Comparison of ENCODE assay signal across 38 mouse cellular contexts in the genomic region with DNA sequence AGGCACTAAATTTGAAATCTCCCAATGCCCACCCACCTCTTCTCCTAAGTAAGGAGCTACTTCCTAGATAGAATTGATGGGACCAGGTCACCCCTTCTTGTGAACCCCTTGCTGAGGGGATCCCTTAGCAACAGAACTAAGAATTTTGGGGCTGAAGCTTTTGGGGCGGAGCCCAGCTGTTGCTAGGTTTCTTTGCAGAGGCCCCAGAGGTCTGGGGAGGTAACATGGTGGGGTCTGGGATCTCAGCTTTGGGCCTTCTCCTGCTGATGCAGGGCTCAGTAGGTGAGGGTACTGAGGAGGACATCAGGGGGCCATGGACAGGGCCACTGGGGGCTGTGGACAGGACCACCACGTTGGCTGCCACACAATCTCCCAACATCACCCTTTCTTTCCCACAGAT. TPM values are rescaled to one million over a fixed set of nuclear protein-coding genes. Genes with fewer than 3 reads are reported as not detected.
DNase-seq lines count a peak whose midpoint lies in the region; ATAC-seq and TF ChIP-seq lines count a peak whose summit lies in the region.
"Had no signal": no experiment of that assay in that cellular context is flagged by ENCODE, and none has a peak within 500 bp of the region (broad histone marks: within the 10 kb centered on the region; RNA-seq: fewer than 3 reads in every experiment).

A gene (minus strand): TSS at position 101 of the 400 bp plus-strand sequence.
A gene (plus strand): TSS at position 179 of the 400 bp plus-strand sequence.

- no peaks in the 10 kb centered on the region for H3K9me3 ChIP-seq in kidney, embryonic 16.5 days (ENCODE audit: low read length)
- no peaks in the 10 kb centered on the region for H3K9me3 ChIP-seq in liver, embryonic 14.5 days (ENCODE audit: control insufficient read depth, low read length)
- H3K9me3 ChIP-seq: embryonic facial prominence, embryonic 13.5 days; heart, embryonic 12.5 days; hindbrain, embryonic 15.5 days; limb, embryonic 15.5 days; lung, embryonic 15.5 days; neural tube, embryonic 15.5 days; stomach, embryonic 15.5 days had no signal

- H3K9ac ChIP-seq in kidney, embryonic 16.5 days (replicated peaks; ENCODE audit: low read length): peak within 1 kb of the TSS; percentile 23; the same call in 1 of the 2 replicates
- no peak within 1 kb of the TSS for H3K9ac ChIP-seq in liver, embryonic 14.5 days (replicated peaks)
- H3K9ac ChIP-seq: embryonic facial prominence, embryonic 13.5 days; forebrain, postnatal 0 days; heart, embryonic 12.5 days; hindbrain, embryonic 15.5 days; limb, embryonic 15.5 days; lung, embryonic 15.5 days; neural tube, embryonic 15.5 days; stomach, embryonic 15.5 days had no signal

- H3K27me3 ChIP-seq in kidney, embryonic 16.5 days (ENCODE audit: insufficient read depth, low read length): peaks cover 12% of the 10 kb centered on the region
- no peaks in the 10 kb centered on the region for H3K27me3 ChIP-seq in testis, adult 2 months (ENCODE audit: control insufficient read depth, insufficient read depth, low read length)
- peaks cover 16% of the 10 kb centered on the region for H3K27me3 ChIP-seq in liver, embryonic 14.5 days (ENCODE audit: control insufficient read depth, insufficient read depth, low read length)
- H3K27me3 ChIP-seq: Patski had no signal

- ATAC-seq in kidney, embryonic 16.5 days (ENCODE audit: low FRiP score, low TSS enrichment): no peak
- ATAC-seq in liver, embryonic 14.5 days (ENCODE audit: insufficient read depth): no peak
- no peak for ATAC-seq in megakaryocyte progenitor cell, adult 5-6 weeks (replicated peaks; ENCODE audit: poor library complexity)
- ATAC-seq: forebrain, postnatal 0 days; inflammation-experienced regulatory T-cells, adult 6 months; Patski had no signal

- TF ChIP-seq EP300 in liver, embryonic 14.5 days (IDR thresholded peaks at IDR 0.05; ENCODE audit: low read depth): no peak

- DNase-seq in kidney, postnatal 25 days: no peak
- DNase-seq in testis, postnatal 14 days (ENCODE audit: low spot score): no peak
- DNase-seq in liver, embryonic 14.5 days (ENCODE audit: low read depth in 3 of 3, low spot score in 3 of 3): no peak
- no peak for DNase-seq in lung, postnatal 36 days
- DNase-seq: adrenal gland, postnatal 14 days; cerebellum, adult 11 months; cerebellum, postnatal 10 days; forebrain, postnatal 0 days; heart, adult 2 months; heart, postnatal 4 days; kidney, adult 11 months; kidney, postnatal 36 days; midbrain, embryonic 14.5 days; retina, postnatal 1 day; right cerebral cortex, postnatal 14 days had no signal

- no peak within 1 kb of the TSS for H3K27ac ChIP-seq in kidney, embryonic 16.5 days (ENCODE audit: low read length)
- peak within 1 kb of the TSS; percentile 47 for H3K27ac ChIP-seq in testis, adult 2 months (ENCODE audit: control insufficient read depth, insufficient read depth, low read depth, low read length)
- no peak within 1 kb of the TSS for H3K27ac ChIP-seq in liver, embryonic 14.5 days
- H3K27ac ChIP-seq: embryonic facial prominence, embryonic 13.5 days; heart, adult 2 months; hindbrain, embryonic 15.5 days; layer of hippocampus, adult 2 months; left cerebral cortex, adult 2 months; limb, embryonic 15.5 days; lung, embryonic 15.5 days; neural tube, embryonic 15.5 days; stomach, embryonic 15.5 days had no signal

- TF ChIP-seq POLR2A in testis, adult 2 months (IDR thresholded peaks at IDR 0.05; ENCODE audit: control insufficient read depth, low read depth, low read length): no peak

- TF ChIP-seq CTCF in testis, adult 2 months (IDR thresholded peaks at IDR 0.05; ENCODE audit: control insufficient read depth, insufficient read depth, insufficient replicate concordance, low read depth, low read length): no peak
- TF ChIP-seq CTCF in liver, embryonic 14.5 days (IDR thresholded peaks at IDR 0.05; ENCODE audit: low read depth): no peak

- H3K4me3 ChIP-seq in kidney, embryonic 16.5 days (ENCODE audit: low read length): no peak within 1 kb of the TSS
- H3K4me3 ChIP-seq in testis, adult 2 months (ENCODE audit: control insufficient read depth, low read depth, low read length): peak within 1 kb of the TSS; percentile 87
- H3K4me3 ChIP-seq in liver, embryonic 14.5 days (ENCODE audit: insufficient read depth in 1 of 2, low read depth in 2 of 2, low read length in 2 of 2): no peak within 1 kb of the TSS
- H3K4me3 ChIP-seq: embryonic facial prominence, embryonic 13.5 days; heart, adult 2 months; heart, embryonic 12.5 days; hindbrain, embryonic 15.5 days; layer of hippocampus, adult 2 months; left cerebral cortex, adult 2 months; limb, embryonic 15.5 days; lung, embryonic 15.5 days; neural tube, embryonic 15.5 days; stomach, embryonic 15.5 days had no signal

- peaks cover 10% of the 10 kb centered on the region for H3K4me1 ChIP-seq in kidney, embryonic 16.5 days (ENCODE audit: insufficient read depth, low read length)
- peaks cover 2% of the 10 kb centered on the region for H3K4me1 ChIP-seq in testis, adult 2 months (ENCODE audit: control insufficient read depth, insufficient read depth, low read length)
- H3K4me1 ChIP-seq in liver, embryonic 14.5 days (replicated peaks; ENCODE audit: control insufficient read depth in 2 of 2, insufficient read depth in 2 of 2, low read length in 1 of 2): peaks cover 4 to 9% of the 10 kb centered on the region in 2 experiments
- H3K4me1 ChIP-seq: hindbrain, embryonic 15.5 days; neural tube, embryonic 15.5 days had no signal

- H3K36me3 ChIP-seq in kidney, embryonic 16.5 days (ENCODE audit: insufficient read depth, low read length): no peaks in the 10 kb centered on the region
- H3K36me3 ChIP-seq in testis, adult 2 months (ENCODE audit: control insufficient read depth, insufficient read depth, low read length): no peaks in the 10 kb centered on the region
- H3K36me3 ChIP-seq in liver, embryonic 14.5 days (replicated peaks; ENCODE audit: control insufficient read depth, insufficient read depth, low read depth): no peaks in the 10 kb centered on the region
- H3K36me3 ChIP-seq: embryonic facial prominence, embryonic 13.5 days; heart, embryonic 12.5 days; hindbrain, embryonic 15.5 days; lung, embryonic 15.5 days; neural tube, embryonic 15.5 days had no signal

- H3K4me2 ChIP-seq in kidney, embryonic 16.5 days (replicated peaks; ENCODE audit: low read depth, low read length): no peak within 1 kb of the TSS
- H3K4me2 ChIP-seq in liver, embryonic 14.5 days (ENCODE audit: low read depth): peak within 1 kb of the TSS; percentile 20; the same call in 1 of the 2 replicates
- H3K4me2 ChIP-seq: embryonic facial prominence, embryonic 13.5 days; heart, embryonic 12.5 days; hindbrain, embryonic 15.5 days; limb, embryonic 15.5 days; lung, embryonic 15.5 days; neural tube, embryonic 15.5 days; stomach, embryonic 15.5 days had no signal

- 79% methylated on average over 2 of the region's 2 CpGs for WGBS in kidney, embryonic 16.5 days
- WGBS in liver, embryonic 14.5 days (ENCODE audit: insufficient replicate concordance): 60% methylated on average over 2 of the region's 2 CpGs

RNA-seq across cellular contexts. Expression of the first gene that starts in this region (rescaled TPM):
- 0.17 and 0.42 TPM in 2 replicates for polyA plus RNA-seq in kidney, embryonic 16.5 days (2015; fragmentation: Nextera tagmentation; extraction: Ambion mirVana)
- polyA plus RNA-seq in testis, adult 2 months (2012; rRNA removed): 15.5 and 17.3 TPM in 2 replicates
- polyA plus RNA-seq in liver, embryonic 14.5 days (2012; rRNA removed): 0.03 and 0.09 TPM in 2 replicates
- polyA plus RNA-seq in liver, embryonic 14.5 days (2014; fragmentation: Nextera tagmentation; extraction: Ambion mirVana): not detected in 2 replicates
- 0.17 TPM in 1 of 2 replicates, not detected in the other for total RNA-seq in megakaryocyte progenitor cell, adult 5-6 weeks (2015)
- not detected in 2 replicates for total RNA-seq in megakaryocyte progenitor cell, adult 5-6 weeks (2017)
- total RNA-seq: adrenal gland, postnatal 14 days; gastrocnemius, adult 8-10 months; heart, adult 2 months had no signal
- polyA plus RNA-seq: embryonic facial prominence, embryonic 13.5 days; heart, adult 2 months; heart, postnatal 0 days; inflammation-experienced regulatory T-cells, adult 6 months; kidney, embryonic 14.5 days had no signal

RNA-seq across cellular contexts. Expression of the second gene that starts in this region (rescaled TPM):
- 0.57 and 0.97 TPM in 2 replicates for polyA plus RNA-seq in kidney, embryonic 16.5 days (2015; fragmentation: Nextera tagmentation; extraction: Ambion mirVana)
- 387 and 534 TPM in 2 replicates for polyA plus RNA-seq in testis, adult 2 months (2012; rRNA removed)
- polyA plus RNA-seq in liver, embryonic 14.5 days (2012; rRNA removed): not detected in 2 replicates
- polyA plus RNA-seq in liver, embryonic 14.5 days (2014; fragmentation: Nextera tagmentation; extraction: Ambion mirVana): not detected in 2 replicates
- total RNA-seq in megakaryocyte progenitor cell, adult 5-6 weeks (2015): not detected in 2 replicates
- not detected in 2 replicates for total RNA-seq in megakaryocyte progenitor cell, adult 5-6 weeks (2017)
- total RNA-seq: adrenal gland, postnatal 14 days; common myeloid progenitor, adult 5-6 weeks; forebrain, postnatal 0 days; gastrocnemius, adult 8-10 months; gastrocnemius, postnatal 4 days; heart, adult 2 months; heart, postnatal 4 days; layer of hippocampus, adult 2 months; layer of hippocampus, postnatal 14 days; left cerebral cortex, adult 2 months; left cerebral cortex, postnatal 25 days had no signal
- polyA plus RNA-seq: embryonic facial prominence, embryonic 13.5 days; forebrain, embryonic 11.5 days; forebrain, postnatal 0 days; heart, embryonic 12.5 days; heart, postnatal 0 days; hindbrain, embryonic 15.5 days; inflammation-experienced regulatory T-cells, adult 6 months; kidney, embryonic 14.5 days; midbrain, embryonic 14.5 days; neural tube, embryonic 15.5 days; small intestine, adult 2 months had no signal

Comparison
In these comparisons a context has a peak if more than half of its experiments do, and no peak if none do; other contexts are left out.
1. RNA of the first gene that starts in this region (polyA plus RNA-seq): 15.5 to 17.3 TPM in testis, adult 2 months; 0.17 to 0.42 TPM in kidney, embryonic 16.5 days and 0.03 to 0.09 TPM in liver, embryonic 14.5 days; every median in the first group is over 10 times any median in the second.
2. RNA of the second gene that starts in this region (polyA plus RNA-seq): 387 to 534 TPM in testis, adult 2 months; 0.57 to 0.97 TPM in kidney, embryonic 16.5 days and not detected in liver, embryonic 14.5 days; every median in the first group is over 100 times any median in the second.